Mouse (Mus musculus) MEL (cell line): ENCODE data around the gene Rapgef2. TPM values are rescaled to one million over a fixed set of nuclear protein-coding genes. Genes with fewer than 3 reads are reported as not detected.
A peak's percentile ranks its signal among the peaks of the same experiment; 100 is the strongest.

Experiments used
- DNase-seq: peaks from one replicate; pipeline ENCODE4 v3.0.0; 2011; ENCODE audit warnings: low read depth, low spot score
- H3K27ac ChIP-seq: 2 replicates; pipeline ENCODE4 v1.5.1; 2012; ENCODE audit warnings: low read depth, mild to moderate bottlenecking, control low read depth, low read length, moderate library complexity; ENCODE audit not compliant: control insufficient read depth
- H3K27me3 ChIP-seq, 2 experiments: fragments of 150-350 bp in 1 of 2; sonication (generic) in 1 of 2; 2 replicates each; pipeline ENCODE4 v1.6.1; 2012; ENCODE audit warnings: low read length in 2 of 2, mild to moderate bottlenecking in 2 of 2, improper control_type of control experiment in 1 of 2, moderate library complexity in 1 of 2; ENCODE audit not compliant: insufficient read depth in 2 of 2, control insufficient read depth in 1 of 2
- H3K36me3 ChIP-seq, 2 experiments: 2 replicates each; pipeline ENCODE4 v1.6.1; 2012 to 2014; ENCODE audit warnings: low read length in 2 of 2, improper control_type of control experiment in 1 of 2, inconsistent platforms in 1 of 2, mild to moderate bottlenecking in 1 of 2; ENCODE audit not compliant: insufficient read depth in 2 of 2, control insufficient read depth in 1 of 2
- H3K4me1 ChIP-seq, 2 experiments: fragments of 150-350 bp in 1 of 2; sonication (generic) in 1 of 2; 2 replicates each; pipeline ENCODE4 v1.6.1; 2012; ENCODE audit warnings: low read length in 2 of 2, improper control_type of control experiment in 1 of 2, mild to moderate bottlenecking in 1 of 2; ENCODE audit not compliant: insufficient read depth in 2 of 2, control insufficient read depth in 1 of 2
- H3K4me3 ChIP-seq, 2 experiments: fragments of 150-350 bp in 1 of 2; sonication (generic) in 1 of 2; 2 replicates each; pipeline ENCODE4 v1.5.1; 2012; ENCODE audit warnings: low read depth in 2 of 2, low read length in 2 of 2, mild to moderate bottlenecking in 2 of 2, moderate library complexity in 2 of 2, control low read depth in 1 of 2, improper control_type of control experiment in 1 of 2; ENCODE audit not compliant: control insufficient read depth in 1 of 2, insufficient read depth in 1 of 2
- H3K79me2 ChIP-seq: 2 replicates; pipeline ENCODE4 v1.6.1; 2012; ENCODE audit warnings: mild to moderate bottlenecking, low read length, moderate library complexity; ENCODE audit not compliant: control insufficient read depth, poor library complexity, insufficient read depth
- H3K9ac ChIP-seq: 2 replicates; pipeline ENCODE4 v1.6.1; 2012; ENCODE audit warnings: low read depth, mild to moderate bottlenecking, control low read depth, low read length, moderate library complexity; ENCODE audit not compliant: control insufficient read depth, poor library complexity, severe bottlenecking
- H3K9me3 ChIP-seq: fragments of 150-350 bp; sonication (generic); replicated peaks from 2 replicates; pipeline ENCODE4 v1.6.1; 2012; ENCODE audit warnings: mild to moderate bottlenecking, low read length, improper control_type of control experiment, moderate library complexity; ENCODE audit not compliant: insufficient read depth
- BHLHE40 ChIP-seq: IDR thresholded peaks from 2 replicates; pipeline ENCODE4 v1.6.1; 2012; ENCODE audit warnings: low read depth, mild to moderate bottlenecking, inconsistent platforms, low read length, improper control_type of control experiment, borderline replicate concordance
- CHD1 ChIP-seq: IDR thresholded peaks from 2 replicates; pipeline ENCODE4 v1.6.1; 2012; ENCODE audit warnings: low read depth, mild to moderate bottlenecking, inconsistent platforms, low read length, improper control_type of control experiment
- EP300 ChIP-seq, 2 experiments: IDR thresholded peaks; 2 replicates each; pipeline ENCODE4 v1.6.1; 2011; ENCODE audit warnings: improper control_type of control experiment in 2 of 2, low read length in 2 of 2, low read depth in 1 of 2, mild to moderate bottlenecking in 1 of 2
- ETS1 ChIP-seq: IDR thresholded peaks from 2 replicates; pipeline ENCODE4 v1.6.1; 2012; ENCODE audit warnings: low read depth, mild to moderate bottlenecking, inconsistent platforms, low read length, improper control_type of control experiment, moderate library complexity
- GATA1 ChIP-seq: IDR thresholded peaks from 2 replicates; pipeline ENCODE4 v1.6.1; 2011; ENCODE audit warnings: low read depth, low read length, improper control_type of control experiment
- HCFC1 ChIP-seq: IDR thresholded peaks from 2 replicates; pipeline ENCODE4 v1.6.1; 2012; ENCODE audit warnings: low read depth, mild to moderate bottlenecking, inconsistent platforms, low read length, improper control_type of control experiment, moderate library complexity
- MAX ChIP-seq: IDR thresholded peaks from 2 replicates; pipeline ENCODE4 v1.6.1; 2011; ENCODE audit warnings: low read length, improper control_type of control experiment
- MXI1 ChIP-seq: IDR thresholded peaks from 2 replicates; pipeline ENCODE4 v1.6.1; 2011; ENCODE audit warnings: mild to moderate bottlenecking, low read depth, low read length, improper control_type of control experiment
- MYC ChIP-seq: IDR thresholded peaks from 2 replicates; pipeline ENCODE4 v1.6.1; 2011; ENCODE audit warnings: low read depth, mild to moderate bottlenecking, low read length, improper control_type of control experiment, moderate library complexity
- NELFE ChIP-seq: IDR thresholded peaks from 2 replicates; pipeline ENCODE4 v1.6.1; 2011; ENCODE audit warnings: low read depth, low read length, improper control_type of control experiment
- NRF1 ChIP-seq: IDR thresholded peaks from 2 replicates; pipeline ENCODE4 v1.6.1; 2014; ENCODE audit warnings: low read depth, mild to moderate bottlenecking, inconsistent platforms, low read length, improper control_type of control experiment, moderate library complexity; ENCODE audit not compliant: poor library complexity, insufficient read depth, severe bottlenecking
- POLR2A ChIP-seq, 2 experiments: IDR thresholded peaks; 2 replicates each; pipeline ENCODE4 v1.6.1; 2011 to 2012; ENCODE audit warnings: low read length in 2 of 2, mild to moderate bottlenecking in 2 of 2, control low read depth in 1 of 2, improper control_type of control experiment in 1 of 2, low read depth in 1 of 2, moderate library complexity in 1 of 2; ENCODE audit not compliant: control insufficient read depth in 1 of 2, insufficient read depth in 1 of 2, poor library complexity in 1 of 2
- POLR2AphosphoS5 ChIP-seq: IDR thresholded peaks from 2 replicates; pipeline ENCODE4 v1.6.1; 2012; ENCODE audit warnings: low read depth, borderline replicate concordance, mild to moderate bottlenecking, inconsistent platforms, low read length, moderate library complexity, mixed read lengths
- RCOR1 ChIP-seq: IDR thresholded peaks from 2 replicates; pipeline ENCODE4 v1.6.1; 2012; ENCODE audit warnings: low read depth, mild to moderate bottlenecking, inconsistent platforms, low read length, improper control_type of control experiment
- SMC3 ChIP-seq: IDR thresholded peaks from 2 replicates; pipeline ENCODE4 v1.6.1; 2011; ENCODE audit warnings: low read depth, low read length, improper control_type of control experiment
- TAL1 ChIP-seq: IDR thresholded peaks from 2 replicates; pipeline ENCODE4 v1.6.1; 2012; ENCODE audit warnings: mild to moderate bottlenecking, inconsistent platforms, low read length, moderate library complexity, mixed read lengths
- TCF12 ChIP-seq: IDR thresholded peaks from 2 replicates; pipeline ENCODE4 v1.6.1; 2014; ENCODE audit warnings: low read depth, mild to moderate bottlenecking, inconsistent platforms, low read length, improper control_type of control experiment, moderate library complexity
- UBTF ChIP-seq: IDR thresholded peaks from 2 replicates; pipeline ENCODE4 v1.6.1; 2012; ENCODE audit warnings: low read depth, mild to moderate bottlenecking, inconsistent platforms, low read length, improper control_type of control experiment, moderate library complexity, borderline replicate concordance; ENCODE audit not compliant: insufficient read depth
- USF2 ChIP-seq, 2 experiments: IDR thresholded peaks; 2 replicates each; pipeline ENCODE4 v1.6.1; 2011 to 2012; ENCODE audit warnings: improper control_type of control experiment in 2 of 2, low read length in 2 of 2, borderline replicate concordance in 1 of 2, inconsistent platforms in 1 of 2, low read depth in 1 of 2, mild to moderate bottlenecking in 1 of 2; ENCODE audit not compliant: insufficient read depth in 1 of 2
- ZMIZ1 ChIP-seq: IDR thresholded peaks from 2 replicates; pipeline ENCODE4 v1.6.1; 2012; ENCODE audit warnings: low read depth, mild to moderate bottlenecking, inconsistent platforms, low read length, improper control_type of control experiment, moderate library complexity
- ZNF384 ChIP-seq: IDR thresholded peaks from 2 replicates; pipeline ENCODE4 v1.6.1; 2012; ENCODE audit warnings: low read depth, mild to moderate bottlenecking, inconsistent platforms, low read length, improper control_type of control experiment
- polyA plus RNA-seq, 2 experiments: library from polyadenylated mRNA; stranded (reverse) in 1 of 2; unstranded in 1 of 2; fragments of >175 nt in 1 of 2; fragments of >200 nt in 1 of 2; gene quantifications; 2 replicates each; pipeline versions ENCODE4 v1.2.1 to v1.2.4; 2012; ENCODE audit warnings: low replicate concordance in 2 of 2, low read depth in 1 of 2; ENCODE audit not compliant: insufficient read length in 2 of 2, insufficient read depth in 1 of 2, missing spikeins in 1 of 2
- total RNA-seq: library from RNA; depleted of rRNA; stranded (reverse); fragments of 300-350 nt; gene quantifications from 2 replicates; pipeline ENCODE4 v1.2.3, GENCODE M21; 2012

Rapgef2 gene
- total and polyA plus RNA-seq, 3 experiments: 4.2 to 4.6 TPM; not detected in 1

DNA sequence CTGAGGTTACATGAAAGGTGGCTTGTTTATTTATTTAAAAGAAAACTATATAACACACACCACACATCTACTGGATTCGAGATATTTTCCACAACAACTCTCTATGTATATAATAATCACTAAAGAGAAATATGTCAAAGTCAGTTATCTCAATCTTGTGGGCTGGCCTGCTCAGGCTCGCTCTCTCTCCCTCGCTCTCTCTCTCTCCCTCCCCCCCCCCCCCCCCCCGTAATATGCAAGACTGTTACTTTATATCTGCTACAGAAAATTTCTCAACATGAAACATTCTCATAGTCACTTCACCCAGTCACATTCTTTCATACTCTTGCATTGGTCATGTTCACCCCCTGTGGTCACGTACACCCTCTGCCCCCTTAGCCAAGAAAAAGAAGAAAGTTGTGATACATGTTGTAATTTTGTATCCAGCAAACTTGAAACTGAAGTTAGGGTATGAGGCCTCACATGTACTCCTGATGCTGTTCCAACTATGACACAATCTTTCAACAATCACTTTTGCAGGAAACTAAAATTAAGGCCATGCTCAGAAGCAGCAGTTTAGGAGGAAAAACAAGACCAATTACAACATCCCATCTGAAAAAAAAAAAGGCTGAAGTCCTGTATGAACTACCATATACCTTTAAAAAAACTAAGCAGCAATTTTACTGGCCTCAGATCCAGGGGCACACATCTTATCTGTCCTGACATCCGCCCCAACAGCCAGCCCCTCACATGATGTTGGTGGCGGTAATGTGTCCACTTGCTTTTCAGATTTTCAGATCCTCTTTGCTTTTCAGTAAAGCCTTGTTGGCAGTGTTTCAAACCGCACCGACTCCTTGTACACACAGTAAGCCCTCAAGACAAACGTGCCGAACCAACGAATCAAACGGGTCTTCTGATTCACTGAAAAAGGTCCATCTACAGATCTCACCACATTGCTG, 52.6 kb downstream of the Rapgef2 start (continued):
- TF ChIP-seq GATA1 (peak; percentile 82), BHLHE40 (peak; percentile 97)
- TF ChIP-seq, all 39 proteins: peak for 22

DNA sequence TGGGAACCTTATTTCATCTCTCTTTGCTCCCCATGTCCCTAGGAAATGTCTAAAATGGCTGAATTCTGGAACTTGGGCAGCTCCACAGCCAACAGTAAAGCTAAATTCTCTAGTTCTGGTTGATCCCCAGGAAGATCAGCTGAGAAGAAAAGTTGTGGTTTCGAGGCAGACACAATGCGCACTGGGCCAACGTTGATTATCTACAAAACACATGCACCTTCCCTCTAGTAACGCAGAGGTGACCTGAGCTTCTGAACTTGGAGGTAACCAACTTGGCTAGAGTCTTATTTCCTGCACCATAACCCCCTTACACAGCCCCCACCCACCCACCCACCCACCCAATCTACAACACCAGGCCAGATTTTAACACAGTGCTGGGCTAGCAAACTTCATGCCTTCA, 55.6 kb downstream of the Rapgef2 start:
- Histone ChIP-seq H3K27me3 (no peaks in the 10 kb centered on the region), H3K4me3 (no peak overlapping the region), H3K9ac (no peak overlapping the region), H3K36me3 (peaks cover 0 to 40% of the 10 kb centered on the region in 2 experiments; a peak in 2 of 4 replicates), H3K79me2 (peaks cover 3% of the 10 kb centered on the region; the same call in 1 of the 2 replicates), H3K9me3 (no peaks in the 10 kb centered on the region), H3K27ac (peak overlapping the region; percentile 68), H3K4me1 (peaks cover 30 to 31% of the 10 kb centered on the region in 2 experiments)
- peak; percentile 36; the same call in 1 of the 2 replicates for TF ChIP-seq GATA1
- no peak for TF ChIP-seq RCOR1
- peak; percentile 44 to 57; a peak in 2 of 4 replicates for TF ChIP-seq EP300 (IDR thresholded peaks at IDR 0.05; ENCODE audit: low read depth in 1 of 2, low read length in 2 of 2)
- TF ChIP-seq TAL1: peak; percentile 48
- TF ChIP-seq ZNF384: no peak
- peak; percentile 42; the same call in 1 of the 2 replicates for TF ChIP-seq ETS1
- peak; percentile 59 for TF ChIP-seq TCF12
- peak; percentile 66 for DNase-seq

DNA sequence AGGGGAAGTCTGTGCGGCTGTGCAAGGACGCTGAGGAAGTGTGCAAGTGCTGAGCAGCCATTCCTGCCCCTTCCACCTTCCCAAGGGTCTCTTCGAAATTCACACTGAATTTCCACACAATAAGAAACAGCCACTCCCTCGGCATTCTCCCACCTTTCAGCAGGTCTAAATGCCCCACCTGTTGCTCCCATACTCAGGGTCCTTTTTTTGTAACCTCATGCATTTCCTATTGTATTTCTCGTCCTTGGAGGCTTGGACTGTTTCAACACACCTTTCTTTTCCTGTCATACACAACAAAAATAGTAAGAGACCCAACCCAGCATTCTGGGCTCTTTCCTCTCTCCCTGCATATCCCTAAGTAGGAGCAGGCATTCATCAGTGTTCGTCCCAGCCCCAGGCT, 56.8 kb downstream of the Rapgef2 start:
- Histone ChIP-seq H3K4me1 (peaks cover 26 to 27% of the 10 kb centered on the region in 2 experiments), H3K27ac (no peak overlapping the region), H3K9me3 (no peaks in the 10 kb centered on the region), H3K36me3 (peaks cover 0 to 41% of the 10 kb centered on the region in 2 experiments; a peak in 2 of 4 replicates), H3K9ac (no peak overlapping the region), H3K79me2 (peaks cover 8% of the 10 kb centered on the region; the same call in 1 of the 2 replicates), H3K27me3 (no peaks in the 10 kb centered on the region), H3K4me3 (no peak overlapping the region)
- no peak for DNase-seq
- TF ChIP-seq POLR2AphosphoS5 (no peak), MXI1 (no peak), HCFC1 (no peak), UBTF (no peak), MAX (no peak), MYC (no peak), ZMIZ1 (no peak), NELFE (no peak), POLR2A (IDR thresholded peaks at IDR 0.05; ENCODE audit: control insufficient read depth in 1 of 2, insufficient read depth in 1 of 2, low read depth in 1 of 2, low read length in 2 of 2, poor library complexity in 1 of 2) (no peak), ETS1 (no peak), SMC3 (no peak), USF2 (IDR thresholded peaks at IDR 0.05; ENCODE audit: borderline replicate concordance in 1 of 2, insufficient read depth in 1 of 2, low read depth in 1 of 2, low read length in 2 of 2) (no peak), NRF1 (no peak), CHD1 (no peak)
